Mouse (Mus musculus): ENCODE measurements at regions not wholly inside any gene's neighbourhood (a gene's known extent, or its start where the extent isn't known, plus 50 kb on each side); places are given as distances from the start of the nearest gene placed in this dataset.

DNA sequence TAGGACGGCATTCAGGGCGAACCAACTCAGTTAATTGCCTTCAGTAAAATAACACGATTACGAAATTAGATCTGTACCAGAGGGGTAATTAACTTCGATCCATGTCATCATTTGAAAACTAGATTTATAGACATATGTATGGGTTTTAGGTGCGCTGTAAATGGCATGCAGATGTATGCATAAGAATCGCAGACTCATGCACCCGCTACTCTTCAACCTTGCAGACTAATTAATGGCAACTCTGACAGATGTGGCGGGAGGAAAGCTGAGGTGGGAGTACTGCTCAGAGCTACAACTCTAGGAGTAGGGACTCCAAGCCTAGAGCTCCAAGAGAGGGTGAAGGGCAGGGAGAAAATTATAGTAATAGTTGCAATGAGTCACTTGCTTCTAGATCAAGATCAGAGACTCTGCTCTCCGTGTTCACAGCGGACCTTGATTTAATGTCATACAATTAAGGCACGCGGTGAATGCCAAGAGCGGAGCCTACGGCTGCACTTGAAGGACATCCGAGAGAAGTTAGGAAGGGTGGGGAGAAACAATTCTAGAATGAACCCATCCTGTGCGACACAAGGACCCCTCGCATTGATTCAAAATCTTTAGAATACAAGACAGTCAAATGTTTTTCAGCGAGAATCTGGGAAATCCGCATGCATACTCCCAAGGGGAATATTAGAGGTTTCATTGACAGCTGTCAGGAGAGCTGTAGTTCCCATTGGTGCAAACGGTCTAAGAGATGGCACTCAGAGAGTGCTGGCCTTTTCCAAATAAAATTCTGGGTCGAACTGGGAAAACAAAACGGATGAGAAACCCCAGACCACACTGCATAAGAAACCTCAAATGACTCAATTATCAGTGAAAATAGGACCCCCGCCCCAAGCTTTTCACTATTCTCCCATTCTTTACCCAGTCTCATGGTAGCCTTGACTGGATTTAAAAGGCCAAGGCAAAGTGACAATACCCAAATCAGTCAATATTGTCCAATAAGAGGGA is 152.6 kb upstream of the Cypt12 start:
- DNase-seq (ENCODE audit: low spot score): peak; percentile 45

DNA sequence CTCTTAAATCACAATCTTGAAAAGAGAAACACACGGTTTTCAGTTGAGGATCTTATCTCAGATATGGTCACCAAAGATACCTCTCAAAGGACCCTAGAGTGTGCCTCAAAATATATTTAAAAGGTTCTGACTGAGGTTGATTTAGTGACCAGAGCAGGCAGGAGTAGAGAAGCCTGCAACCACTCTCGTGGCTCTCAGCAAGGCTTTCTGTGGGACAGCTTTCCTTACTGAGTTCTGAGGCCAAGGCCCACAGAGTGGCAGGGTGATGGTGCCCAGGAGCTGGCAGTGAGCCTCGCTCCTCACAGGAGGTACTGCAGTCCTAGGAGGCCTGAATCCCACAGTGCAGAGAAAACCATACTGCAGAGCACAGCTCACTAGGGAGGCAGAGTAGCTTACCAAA is 151.4 kb upstream of the Cypt12 start:
- DNase-seq (ENCODE audit: low spot score): peak; percentile 15

DNA sequence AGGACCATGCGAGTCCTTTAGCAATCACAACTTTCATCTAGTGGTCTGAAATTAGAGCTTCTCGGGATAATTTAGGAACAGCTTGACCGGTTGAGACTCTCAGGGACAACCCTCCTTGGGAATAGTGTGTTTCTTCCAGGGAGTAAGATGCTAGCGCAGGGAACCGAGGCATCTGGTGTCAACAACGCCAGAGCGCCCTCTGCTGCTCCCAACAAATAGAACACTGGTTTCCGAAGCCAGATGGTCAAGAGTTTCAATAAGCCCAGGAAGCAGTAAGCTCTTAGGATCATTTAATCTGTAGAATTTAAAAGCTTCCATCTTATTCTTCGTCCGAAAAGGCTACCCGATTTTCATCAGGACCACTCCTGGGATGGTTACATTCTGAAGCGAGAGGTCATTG is 149.8 kb upstream of the Cypt12 start:
- DNase-seq (ENCODE audit: low spot score): peak; percentile 90

DNA sequence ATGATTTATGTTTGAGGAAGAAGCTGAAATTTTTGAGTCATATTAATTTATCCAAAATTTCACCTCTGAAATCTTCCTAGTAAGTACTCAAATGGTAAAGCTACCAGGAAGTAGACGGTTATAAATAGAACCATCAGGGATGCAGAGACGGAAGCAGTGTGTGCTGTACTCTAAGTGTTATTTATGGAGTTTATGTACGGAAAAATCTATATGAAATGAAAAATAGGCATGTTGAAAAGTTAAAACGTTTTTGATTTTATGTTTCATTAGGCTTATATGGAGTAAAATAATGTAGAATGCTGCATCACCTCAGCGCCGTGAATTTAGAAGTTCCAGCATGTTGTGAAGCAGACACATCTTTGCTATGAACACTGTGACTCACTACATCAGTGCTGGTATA is 149.1 kb upstream of the Cypt12 start:
- no peak for DNase-seq (ENCODE audit: low spot score)

DNA sequence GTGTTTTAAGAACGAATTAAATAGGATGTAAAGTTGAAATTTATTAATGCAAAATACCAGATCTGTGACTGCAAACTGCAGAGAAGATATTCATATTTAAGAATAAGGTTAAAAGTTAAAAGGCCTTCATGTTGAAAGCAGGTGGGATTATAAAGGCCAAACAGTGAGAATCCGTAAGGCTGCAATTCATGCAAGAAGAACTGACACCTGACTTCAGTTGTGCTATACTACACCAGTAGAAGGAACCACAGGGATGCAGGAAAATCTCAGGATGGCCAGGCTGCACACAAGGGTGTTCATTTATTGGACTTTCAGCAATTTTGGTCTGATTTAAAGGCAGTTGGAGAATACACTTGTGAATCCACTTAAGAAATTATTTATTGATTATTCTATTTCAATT is 147.4 kb upstream of the Cypt12 start:
- no peak for DNase-seq (ENCODE audit: low spot score)

DNA sequence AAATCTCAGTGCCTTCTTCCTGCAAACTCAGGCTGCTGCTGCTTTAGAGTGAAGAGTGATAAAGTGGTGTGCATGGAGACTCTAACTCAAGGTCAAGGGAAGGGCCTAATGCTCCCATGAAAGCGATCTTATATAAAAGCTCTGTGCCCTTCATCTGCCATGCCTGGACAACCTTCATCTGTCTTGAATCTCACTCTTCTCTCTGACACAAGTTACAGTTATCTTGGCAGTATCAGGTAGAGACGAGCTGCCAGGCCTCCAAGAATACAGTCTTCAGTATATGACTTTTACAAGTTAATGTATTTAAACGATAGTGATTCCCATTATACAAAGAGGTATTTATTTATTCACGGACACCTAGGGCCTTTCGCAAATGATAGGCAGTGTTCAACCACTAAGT is 146.7 kb upstream of the Cypt12 start:
- DNase-seq (ENCODE audit: low spot score): no peak

DNA sequence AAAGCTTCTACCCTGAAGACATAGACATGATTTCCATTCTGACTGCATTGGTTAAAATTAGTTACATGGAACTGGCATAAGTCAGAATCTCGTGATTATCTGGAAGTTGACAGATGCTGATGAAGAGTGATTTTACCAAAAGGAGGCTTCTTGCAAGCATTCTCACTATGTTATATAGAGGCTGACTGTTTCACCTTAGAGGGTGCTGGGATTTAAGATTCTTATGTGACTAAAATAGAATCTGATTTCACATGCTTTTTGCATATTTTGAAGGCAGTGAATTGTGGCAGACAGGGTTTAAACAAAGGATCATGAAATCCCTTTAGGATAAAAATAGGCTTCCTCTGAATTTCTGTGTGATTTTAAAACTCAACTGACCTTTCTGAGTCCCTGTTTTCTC is 143.0 kb upstream of the Cypt12 start:
- no peak for DNase-seq (ENCODE audit: low spot score)

DNA sequence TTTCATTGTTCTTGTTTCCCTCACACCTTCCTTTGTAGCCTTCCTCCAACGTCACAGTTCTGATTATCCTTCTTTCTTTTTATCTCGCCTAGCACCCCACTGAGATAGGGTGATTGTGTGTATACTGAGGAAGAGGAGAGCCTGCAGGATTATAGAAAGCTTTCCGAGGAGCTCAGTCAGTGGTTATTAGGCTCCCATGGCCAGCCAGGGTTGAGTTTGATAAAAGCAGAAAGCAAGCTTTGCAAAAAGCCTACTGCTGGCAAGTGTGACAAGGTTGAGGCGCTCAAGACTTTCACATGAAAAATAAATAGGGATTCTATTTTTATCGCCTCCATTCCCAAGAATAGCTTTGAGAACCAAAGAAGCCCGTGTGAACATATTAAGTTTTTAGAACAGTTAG is 136.9 kb upstream of the Cypt12 start:
- DNase-seq (ENCODE audit: low spot score): no peak

DNA sequence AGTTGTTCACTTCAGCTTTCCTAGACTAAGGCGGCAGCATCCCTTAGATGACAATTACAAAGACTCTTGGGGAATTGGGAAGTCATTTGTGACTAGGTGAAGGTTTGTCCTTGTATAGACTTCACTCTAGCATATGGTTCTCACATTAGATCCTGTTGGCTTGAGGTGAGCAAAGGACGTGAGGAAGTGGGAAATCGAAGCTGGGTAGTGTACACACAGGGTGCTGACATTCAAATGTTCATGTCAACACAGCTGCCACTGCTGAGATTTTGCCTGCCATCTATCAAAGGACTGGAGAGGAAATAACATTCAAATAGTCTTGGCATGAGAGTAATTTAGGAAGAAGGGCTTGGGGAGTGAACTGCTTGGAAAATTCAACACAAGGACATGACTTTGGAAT is 124.0 kb upstream of the Cypt12 start:
- DNase-seq (ENCODE audit: low spot score): no peak

DNA sequence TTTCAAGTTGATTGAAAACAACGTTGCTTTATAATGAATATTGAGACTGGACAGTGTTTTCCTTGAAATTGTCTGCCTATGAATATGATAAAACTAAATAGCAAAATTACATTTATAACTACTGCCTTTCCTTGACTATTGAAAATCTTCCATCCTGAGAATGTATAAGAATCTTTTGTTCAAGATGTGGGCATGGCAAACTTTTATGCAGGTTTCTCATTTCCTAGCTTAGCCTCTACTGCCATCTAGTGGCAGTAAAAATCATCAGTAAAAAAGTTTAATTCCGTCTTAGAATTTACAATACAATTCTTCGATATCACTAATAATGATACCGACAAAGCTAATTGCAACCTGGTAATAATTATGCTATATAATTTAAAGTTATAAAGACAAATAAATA is 123.5 kb upstream of the Cypt12 start:
- peak; percentile 76 for DNase-seq (ENCODE audit: low spot score)

DNA sequence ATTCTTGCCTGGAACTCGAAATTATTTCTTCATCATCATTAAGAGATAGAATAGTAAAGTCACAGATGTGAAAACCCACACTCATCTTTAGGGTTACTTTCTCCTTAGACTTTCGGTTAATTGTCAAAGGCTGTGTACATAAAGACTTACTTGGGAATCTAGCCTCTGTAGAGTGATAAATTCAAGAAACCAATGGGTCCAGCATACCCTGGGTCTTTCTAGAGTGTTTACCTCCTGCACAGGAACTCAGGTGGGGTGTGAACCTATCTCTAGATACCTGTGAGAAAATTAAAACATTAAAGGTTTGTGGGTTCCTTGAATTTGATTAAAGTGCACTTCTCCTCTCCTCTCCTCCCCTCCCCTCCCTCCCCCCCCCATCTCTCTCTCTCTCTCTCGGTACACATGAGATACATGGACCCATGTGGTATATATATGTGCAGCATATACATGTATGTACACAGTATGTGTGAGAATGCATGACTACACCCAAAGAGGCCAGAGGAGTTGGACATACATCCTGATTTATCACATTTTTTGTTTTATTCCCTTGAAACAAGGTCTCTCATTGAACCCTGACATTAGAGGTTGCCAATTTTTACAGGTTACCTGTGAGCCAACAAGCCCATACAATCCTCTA is 122.8 kb upstream of the Cypt12 start:
- no peak for DNase-seq (ENCODE audit: low spot score)

DNA sequence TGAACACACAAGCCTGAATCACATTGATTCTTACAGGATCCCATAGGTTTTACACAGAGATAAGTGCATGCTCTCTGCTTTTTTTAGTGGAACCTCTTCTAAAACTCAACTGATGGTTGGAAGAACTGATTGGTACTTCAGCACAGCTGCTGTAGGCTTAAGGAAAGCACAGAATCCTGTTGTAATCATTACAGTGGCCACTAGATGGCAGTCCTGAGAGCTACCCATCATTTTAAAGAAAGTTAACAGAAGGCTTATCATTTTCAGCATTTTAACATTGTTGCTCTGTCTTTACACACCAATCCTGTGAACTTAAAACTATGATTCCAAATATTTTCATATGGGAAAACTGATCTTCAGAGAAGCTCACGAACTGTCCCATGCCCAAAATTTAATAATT is 113.5 kb upstream of the Cypt12 start:
- peak; percentile 76 for DNase-seq (ENCODE audit: low spot score)

DNA sequence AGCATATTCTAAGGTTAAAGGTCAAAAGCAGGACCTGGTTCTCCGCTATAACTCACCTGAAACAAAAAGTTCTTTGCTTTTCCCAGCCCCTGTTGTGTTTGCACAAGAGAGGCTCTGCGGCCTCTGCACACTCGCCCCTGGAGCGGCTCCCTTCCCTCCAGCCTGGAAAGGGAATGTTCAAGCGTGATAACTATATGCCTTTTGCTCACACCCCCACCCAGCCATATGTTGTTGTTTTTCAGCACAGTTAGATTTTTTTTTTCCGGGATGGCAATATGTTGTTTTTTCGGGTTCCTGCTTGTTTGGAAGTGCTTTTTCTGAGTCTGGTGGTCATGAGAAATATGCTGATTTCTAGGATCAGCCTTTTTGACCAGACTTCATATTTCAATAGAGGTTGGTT is 100.6 kb upstream of the Cypt12 start:
- no peak for DNase-seq (ENCODE audit: low spot score)

DNA sequence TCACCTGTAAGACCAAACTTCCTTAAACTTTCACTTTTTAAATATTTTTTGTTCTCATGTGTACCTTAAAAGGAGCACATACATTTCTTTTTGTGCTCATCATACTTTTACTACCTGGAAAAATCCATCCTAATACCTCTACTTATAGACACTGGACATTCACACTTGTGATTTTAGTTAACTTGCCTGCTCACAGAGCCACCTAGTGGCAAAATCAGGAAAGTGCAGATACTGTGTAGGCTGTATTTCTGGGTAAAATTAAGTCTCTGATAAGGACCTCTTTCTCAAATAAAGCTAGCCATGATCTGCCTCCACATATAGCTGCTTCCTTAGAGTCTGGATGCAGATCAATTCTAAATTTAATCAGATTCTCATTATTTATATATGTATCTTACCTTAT is 100.0 kb upstream of the Cypt12 start:
- peak; percentile 51 for DNase-seq (ENCODE audit: low spot score)

DNA sequence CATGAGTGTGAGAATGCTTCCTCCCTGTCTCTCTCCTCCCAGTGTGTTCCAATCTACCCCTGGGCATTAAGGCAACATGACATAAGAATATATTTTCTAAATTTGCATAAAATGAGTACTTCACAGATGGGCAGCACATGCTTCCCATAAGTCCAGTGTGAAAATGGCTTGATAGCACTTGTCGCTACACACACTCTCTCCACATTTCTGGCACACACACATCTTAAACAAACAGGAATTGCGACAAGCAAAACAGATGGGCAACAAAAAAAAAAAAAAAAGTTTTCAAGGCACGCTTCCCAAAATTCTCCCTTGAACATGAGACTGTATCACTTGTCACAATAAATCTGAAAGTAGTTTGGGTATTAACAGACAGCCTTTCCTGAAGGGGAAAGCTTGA is 85.8 kb upstream of the Cypt12 start:
- DNase-seq (ENCODE audit: low spot score): no peak

DNA sequence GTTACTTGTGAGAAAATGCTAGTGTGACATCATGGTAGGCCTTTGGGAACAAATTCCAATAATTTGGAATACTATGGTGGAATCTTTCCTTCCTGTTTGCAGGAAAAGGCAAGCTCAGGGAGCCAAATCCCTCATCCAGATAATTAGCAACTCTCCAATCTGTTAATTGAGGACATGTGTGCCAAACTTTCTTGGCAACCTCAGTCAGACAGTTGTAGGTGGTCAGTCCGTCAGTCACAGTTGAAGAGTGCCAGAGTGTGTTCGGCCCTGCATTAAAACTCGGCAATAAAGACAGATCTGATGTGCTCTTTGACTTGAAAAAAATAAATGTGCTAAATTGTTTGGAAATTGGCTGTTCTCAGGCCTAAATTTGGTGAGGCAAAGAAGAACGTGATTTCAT is 83.1 kb upstream of the Cypt12 start:
- no peak for DNase-seq (ENCODE audit: low spot score)

DNA sequence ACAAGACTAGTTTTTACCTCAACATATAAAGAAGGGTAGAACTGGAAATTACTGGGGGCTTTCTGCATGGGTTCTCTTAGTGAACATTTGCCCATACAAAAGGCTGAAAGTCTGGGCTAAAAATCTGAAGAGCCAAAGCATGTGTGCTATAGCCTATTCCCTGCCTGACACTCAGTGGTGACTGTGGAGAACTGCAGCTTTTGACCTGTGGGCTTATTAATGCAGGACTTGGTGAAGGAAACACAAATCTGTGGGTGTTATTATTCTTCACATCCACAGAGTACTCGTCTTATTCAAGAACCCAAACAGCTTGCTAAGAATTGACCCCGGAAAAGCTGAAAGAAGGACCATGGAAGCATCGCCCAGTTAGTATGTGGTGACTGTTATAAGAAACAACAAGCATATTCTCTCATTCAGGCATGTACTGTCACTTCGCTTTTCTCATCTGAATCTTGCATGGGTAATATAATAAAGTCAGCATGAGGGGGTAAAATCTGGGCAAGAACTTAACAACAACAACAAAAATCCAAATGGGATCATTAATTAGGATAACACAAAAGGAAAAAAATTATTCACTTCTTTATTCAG is 77.2 kb upstream of the Cypt12 start:
- peak; percentile 57 for DNase-seq (ENCODE audit: low spot score)

DNA sequence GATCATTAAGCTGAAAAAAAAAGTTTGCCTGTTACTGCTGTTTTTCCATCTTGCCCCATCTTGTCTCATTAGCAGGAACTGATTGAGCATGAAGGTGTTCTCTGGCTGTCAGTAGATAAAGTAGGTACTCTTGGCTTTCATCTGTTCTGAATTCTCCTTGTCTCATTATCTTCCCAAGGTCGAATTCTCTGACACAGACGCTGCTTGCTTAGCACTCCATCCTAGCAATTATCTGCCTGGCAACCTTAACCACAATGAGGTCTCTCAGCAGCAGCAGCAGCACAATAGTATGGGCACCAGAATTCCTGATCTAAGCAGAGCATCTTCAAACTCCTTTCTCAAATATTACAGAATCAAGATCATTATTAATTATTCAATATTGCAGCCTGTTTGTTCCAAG is 52.3 kb upstream of the Cypt12 start:
- DNase-seq (ENCODE audit: low spot score): no peak

DNA sequence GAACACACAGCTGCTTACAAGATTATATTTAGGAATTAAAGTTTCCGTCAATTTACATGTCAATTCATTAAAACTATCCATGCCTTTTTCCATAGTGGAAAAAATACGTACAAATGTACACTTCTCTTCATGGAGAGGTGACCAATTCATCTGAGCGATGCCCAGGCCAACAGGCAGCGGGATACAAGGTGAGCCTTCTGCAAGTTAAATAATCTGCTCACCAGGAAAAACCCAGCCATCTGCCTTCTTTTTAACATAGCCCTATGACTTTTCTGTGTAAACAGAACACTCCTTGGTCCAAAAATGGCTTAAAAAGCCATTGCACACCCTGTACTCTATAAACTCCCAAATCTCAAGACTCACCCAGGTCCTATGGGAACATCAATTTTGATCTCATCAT is 51.5 kb upstream of the Cypt12 start:
- DNase-seq (ENCODE audit: low spot score): no peak

Data from embryo, embryonic 10.5 days (tissue).